Mouse (Mus musculus): ENCODE results near the gene Adgrv1.

The Adgrv1 gene

DNA sequence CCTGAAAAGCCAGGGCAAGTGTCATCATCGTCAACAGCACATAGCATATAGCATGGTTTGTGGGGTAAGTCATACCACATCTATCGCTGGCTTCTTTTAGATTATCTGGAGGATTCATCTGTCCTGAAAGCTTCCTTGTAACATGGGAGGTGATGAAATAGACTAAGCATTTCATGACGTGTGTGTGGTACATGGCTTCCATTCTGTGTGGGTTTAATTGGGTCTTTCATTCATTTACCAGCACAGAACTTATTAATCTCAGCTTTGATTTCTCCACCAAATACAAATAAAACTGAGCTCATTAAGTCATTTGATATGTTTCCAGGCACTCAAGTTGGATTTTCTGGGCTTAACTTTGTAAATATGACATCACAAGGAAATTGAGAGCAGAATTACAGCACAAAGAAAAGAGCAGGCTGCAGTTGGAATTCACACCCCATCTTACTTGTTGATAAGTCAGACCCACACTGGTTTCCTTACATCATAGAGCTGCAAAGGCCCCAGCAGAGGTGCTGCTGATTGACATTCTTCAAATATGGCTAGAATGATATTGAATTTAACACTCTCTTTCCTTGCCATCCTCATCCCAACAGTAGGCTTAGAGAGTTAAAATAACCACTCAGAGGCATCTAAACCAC lies 396.1 kb downstream of the Adgrv1 start:
- no peak for DNase-seq

DNA sequence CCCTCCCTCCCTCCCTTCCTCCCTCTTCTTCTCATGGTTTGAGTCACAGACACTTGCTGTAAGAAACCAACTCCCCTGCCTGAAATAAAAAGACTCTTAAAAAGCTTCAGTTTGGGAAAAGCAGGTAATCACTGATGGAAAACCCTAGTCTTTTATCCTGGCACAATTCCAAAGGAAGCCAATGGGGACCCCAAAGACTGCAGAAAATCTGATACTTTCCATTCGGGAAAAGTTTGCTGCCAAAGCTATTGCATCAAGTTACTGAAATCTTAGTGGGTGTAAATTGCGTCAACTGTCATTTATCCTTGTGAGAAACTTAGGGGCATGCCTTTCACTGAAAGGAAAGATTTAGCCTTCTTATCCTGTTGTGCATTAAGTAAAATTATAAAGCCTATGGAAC lies 398.9 kb downstream of the Adgrv1 start:
- no peak for DNase-seq

DNA sequence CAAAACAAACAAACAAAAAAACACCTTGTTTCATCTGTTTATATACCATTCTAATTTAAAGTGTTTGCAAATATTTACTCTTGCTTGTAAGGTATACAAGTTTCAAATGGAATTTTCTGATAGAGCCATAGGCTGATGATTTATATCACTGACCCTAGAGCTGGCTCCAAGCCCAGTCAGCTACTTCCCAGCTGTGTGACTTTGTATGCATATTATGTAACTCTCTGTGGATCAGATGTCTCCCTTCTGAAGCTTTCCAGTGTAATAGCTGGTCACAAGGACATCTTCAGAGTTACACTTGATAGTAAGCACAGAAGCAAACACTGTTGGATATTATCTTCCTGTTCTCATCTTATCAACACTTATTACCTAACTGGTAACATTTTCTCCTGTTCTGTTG lies 400.1 kb downstream of the Adgrv1 start:
- peak; percentile 38 for DNase-seq

DNA sequence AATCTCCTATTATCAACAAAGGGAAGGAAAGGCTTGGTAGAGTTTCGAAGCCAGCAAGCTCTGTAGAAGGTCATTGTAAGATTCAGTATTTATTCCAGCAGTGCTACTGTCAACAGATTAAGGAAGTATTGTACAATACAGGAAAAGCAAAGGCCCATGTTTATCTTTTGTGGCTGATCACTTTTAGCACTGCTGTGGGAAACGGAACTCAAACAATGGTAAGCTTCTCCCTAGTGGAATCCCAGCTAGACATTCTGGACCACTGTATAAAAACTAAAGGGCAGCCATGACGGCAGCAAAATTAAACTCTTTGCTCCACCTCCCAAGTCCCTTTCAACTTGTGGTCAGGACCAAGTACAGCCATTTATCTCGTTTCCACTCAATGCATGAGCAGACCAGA lies 402.8 kb downstream of the Adgrv1 start:
- DNase-seq, result peak; percentile 67

DNA sequence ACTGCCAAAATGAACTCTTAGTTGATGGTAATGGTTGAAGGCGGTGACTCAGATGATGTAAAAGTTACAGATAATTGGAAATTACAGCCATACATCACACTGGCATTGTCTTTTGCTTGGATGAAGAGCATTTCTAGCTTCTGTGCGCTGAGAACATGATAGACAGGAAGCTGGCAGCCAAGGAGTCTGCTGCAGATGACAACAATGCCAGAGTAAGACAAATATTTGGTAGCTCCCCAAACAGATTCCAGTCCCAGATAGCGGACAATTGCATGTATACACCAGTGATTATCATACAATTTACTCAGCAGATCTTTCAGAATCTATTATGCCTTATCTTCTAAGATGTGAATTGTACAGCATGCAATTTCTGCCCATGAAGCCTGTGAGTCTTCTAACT lies 409.2 kb downstream of the Adgrv1 start:
- peak; percentile 66 for DNase-seq

DNA sequence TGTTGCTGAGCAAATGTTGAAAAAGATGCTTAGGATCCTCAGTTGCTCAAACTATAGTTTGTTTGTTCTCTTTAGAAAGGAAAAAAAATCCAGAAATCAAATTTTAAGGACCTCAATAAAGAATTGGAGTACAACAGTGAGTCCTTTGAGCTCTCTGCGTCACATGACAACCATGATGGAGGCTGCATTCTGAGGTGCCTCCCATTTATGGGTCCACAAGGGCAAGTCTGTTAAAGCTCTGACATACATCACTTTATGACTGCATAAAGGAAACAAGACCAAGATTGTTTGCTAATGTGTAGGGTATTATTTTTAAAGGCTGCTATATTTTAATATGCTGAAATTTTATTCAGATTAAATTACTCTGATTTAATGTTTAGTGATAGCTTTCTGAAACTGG lies 410.6 kb downstream of the Adgrv1 start:
- DNase-seq, result no peak

DNA sequence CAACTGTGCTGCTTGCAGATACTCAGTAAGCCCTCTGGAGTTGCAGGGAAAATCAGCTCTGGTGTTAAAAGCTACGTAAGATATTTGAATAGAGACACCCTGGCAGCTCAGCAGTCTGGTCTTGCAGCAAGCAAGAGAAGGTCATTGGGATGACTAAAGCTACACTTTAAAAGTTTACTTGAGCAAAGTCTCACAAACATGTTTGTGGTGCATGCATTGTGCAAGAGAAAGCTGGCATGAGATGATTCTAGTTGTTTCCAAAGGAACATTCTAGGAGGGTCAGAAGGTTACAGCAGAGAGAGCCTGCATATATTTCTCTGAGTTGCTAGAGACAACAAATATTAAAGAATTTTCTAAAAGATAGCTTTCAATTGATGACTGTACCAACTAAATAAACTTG lies 421.5 kb downstream of the Adgrv1 start:
- DNase-seq, result no peak

DNA sequence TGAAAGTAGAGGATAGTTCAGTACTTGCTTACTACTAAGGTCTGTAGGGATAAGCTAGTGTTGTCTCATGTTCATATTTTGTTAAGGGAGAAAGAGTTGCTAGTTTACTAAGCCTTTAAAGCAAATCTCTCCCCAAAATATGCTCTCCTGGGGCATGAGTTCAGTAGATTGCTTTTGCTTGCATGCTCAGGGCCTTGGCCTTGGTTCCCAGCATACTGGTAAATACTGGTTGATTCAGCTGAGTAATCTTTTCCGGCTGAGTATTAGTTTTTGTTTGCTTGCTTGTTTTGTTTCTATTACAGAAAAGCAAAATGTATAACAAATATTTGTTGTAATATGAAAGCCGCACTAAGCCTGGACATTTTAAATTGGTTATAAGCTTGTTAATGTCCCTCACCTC lies 422.4 kb downstream of the Adgrv1 start:
- DNase-seq, result no peak

DNA sequence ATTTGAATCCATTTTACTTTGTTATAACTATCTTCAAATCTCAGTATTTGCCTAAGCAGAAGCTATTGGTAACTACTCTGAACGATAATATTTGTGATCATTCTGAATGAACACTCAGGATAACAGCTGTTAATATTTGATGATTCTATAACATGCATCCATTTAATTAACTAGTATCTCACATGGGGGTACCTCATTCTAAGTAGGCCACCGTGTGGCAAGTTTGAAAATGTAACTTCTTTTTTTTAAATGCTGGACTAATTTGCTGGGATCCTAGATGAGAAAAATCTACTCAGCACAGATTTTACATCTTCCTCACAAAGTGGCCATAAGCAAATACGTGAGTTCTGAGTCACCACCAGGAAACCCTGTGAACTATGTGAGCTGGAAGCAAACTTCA lies 423.1 kb downstream of the Adgrv1 start:
- DNase-seq, result no peak

DNA sequence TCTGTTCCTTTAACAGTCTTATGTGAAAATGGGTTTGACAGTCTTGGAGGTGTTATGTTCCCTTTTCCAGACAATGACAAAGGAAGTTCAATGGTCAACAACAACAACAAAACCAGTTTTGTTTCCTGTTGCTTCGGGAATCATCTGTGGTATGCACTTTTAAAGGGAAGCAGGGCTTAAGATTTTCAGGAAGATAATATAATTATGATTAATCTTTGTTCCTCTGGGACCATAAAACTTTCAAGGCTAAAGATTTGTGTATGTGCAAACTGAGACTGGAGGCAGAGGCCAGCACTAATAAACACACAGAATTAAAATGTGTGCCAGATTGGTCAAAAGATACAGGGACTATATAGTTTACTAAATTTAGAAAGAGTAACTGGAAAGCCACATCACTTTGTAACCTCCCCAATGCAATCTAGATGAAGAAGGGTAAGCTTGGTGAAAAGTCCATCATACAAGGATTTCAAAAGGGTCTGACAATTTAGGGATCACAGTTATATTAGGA lies 424.8 kb downstream of the Adgrv1 start:
- DNase-seq, result no peak

DNA sequence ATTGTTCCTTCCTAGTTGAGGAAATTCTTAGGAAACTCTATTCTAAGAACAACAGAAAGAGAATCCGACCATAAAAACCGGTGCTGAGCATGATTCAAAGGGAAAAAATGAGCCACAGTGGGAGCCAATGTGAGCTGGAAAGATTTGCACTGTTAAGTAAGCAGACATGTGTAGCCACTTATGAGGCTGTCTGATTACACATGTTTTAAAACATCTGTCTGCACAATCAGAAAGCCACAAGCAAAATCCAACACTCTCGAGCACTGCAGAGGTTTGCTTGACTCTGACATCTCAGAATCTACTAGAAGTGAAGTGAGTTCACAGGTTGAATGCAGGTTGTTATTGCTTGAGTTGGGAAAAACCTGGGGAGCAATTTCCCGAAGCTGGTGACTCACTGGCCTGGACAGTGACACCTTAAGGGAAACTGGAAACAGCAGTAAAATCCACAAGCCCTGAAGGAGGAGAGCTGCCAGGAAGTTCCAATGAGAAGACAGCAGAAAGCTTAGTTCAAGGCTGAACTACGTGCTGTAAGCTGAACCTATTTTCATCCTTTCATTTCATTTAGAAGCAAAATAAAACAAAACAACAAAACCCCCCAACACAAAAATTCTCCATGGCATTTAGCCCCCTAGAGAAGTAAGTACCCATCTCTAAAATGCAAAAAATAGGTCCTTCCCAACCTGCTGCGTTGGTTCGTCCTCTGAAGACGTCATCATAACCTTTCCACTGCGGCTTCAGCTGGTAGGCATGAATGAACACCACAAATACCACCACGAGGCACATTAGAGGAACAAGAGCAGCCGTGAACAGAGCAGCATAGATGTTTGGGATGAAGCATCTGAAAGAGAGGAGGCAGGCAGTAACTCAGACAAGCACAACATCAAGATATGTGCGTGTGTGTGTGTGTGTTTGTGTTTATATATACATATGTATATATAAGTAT lies 450.7 kb downstream of the Adgrv1 start:
- DNase-seq, result no peak

DNA sequence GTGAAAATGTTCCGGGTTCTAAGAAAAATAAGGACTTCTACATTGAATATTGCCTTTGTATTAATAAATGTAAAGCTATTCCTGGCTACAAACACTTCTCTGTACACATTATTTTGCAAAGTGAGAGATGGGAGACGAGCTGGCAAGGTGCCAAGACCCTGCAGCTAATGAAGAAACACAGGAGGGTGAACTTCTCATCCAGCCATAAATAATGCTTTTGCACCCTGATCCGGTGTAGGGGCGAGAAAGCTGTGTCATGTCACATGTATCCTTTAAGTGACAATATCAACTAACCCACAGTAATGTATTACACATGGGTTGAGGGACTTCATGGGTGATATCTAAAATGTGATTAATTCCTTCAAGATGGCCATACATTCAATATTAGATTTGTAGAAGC lies 451.5 kb downstream of the Adgrv1 start:
- no peak for DNase-seq

DNA sequence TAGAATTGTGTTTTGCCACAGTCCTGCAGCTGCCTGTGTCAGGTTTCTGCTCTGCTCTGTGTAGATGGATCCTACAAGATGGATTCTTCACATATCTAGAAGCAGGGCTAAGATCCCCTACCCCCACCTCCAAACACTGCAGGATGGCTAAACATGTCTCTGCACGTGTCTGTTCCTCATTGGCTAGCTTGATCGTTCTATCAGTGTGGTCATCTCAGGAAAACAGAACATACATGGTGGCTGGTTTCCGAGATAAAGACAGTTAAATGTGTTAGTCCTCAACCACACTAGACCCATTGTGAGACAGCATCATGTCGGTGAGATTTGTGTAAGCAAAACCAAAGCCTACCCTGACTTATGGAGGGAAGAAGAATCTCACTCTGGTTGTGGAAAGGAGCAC lies 456.1 kb downstream of the Adgrv1 start:
- DNase-seq, result no peak

DNA sequence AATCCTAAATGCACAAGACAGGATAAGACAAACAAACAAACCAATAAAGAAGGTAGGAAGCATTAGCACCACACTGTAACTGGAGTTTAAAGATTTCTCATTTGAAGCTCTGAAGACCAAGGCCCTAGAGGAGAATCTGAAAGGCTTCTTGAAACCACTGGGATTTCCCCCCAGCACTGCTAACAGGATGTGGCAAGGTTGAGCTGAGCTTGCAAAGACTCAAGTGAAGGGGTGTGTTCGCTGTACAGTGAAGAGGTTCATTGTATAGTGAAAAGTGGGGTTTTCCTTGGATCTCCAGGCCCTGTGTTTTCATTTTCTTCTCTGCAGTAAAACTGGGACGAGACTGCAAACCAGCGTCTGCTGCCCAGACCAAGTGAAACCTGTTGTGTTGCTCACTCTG lies 456.9 kb downstream of the Adgrv1 start:
- DNase-seq, result no peak

DNA sequence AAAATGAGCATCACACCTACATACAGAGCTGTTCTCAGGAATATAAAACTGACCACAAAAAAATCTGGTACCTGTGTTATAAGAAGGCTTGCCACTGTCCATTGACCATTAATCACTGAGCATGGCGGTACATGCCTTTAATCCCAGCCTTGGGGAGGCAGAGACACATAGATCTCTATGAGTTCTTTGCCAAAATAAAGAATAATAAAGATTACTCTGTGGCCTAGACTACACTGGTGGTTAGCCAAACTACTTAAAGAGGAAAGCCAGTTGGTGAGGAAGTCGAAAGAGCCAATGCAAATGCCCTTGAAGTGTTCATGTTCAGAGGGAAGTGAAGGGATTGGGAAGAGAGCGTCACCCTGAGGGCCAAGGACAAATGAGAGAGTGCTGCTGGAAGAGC lies 461.8 kb downstream of the Adgrv1 start:
- no peak for DNase-seq

DNA sequence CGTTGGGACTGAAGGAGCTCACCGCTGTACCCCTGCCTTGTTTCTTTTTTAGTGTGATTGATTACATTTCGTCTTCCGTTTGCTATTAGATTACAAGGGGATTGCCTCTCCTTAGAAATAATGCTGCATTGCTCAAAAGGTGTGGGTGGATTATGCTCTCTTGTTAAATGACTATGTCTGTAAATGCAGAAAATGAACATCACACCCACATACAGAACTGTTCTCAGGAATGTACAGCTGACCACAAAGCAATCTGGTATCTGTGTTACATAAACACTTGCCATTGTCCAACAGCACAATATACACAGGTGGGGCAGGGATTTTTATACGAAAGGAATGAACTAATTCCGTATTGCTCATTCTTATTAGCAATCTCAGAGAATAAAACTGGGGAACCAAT lies 465.5 kb downstream of the Adgrv1 start:
- no peak for DNase-seq

DNA sequence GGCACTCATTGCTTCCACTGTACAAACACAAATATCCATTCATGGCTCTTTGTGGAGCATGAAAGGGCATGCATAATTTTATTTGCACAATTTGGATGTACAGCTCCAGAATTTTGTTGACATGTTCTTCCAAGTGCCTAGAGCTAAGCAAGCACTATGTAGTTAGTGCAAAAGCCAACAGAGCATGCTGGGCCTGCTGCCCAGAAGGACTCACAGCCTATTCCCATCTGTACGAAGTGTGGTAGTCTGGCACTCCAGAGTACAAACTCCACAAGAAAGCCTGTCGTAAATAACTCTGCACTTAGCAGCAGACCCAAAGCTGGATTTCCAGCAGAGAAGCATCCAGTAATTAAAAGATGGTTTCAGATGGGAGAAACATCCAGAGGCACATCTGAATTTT lies 473.1 kb downstream of the Adgrv1 start:
- peak; percentile 22 for DNase-seq

DNA sequence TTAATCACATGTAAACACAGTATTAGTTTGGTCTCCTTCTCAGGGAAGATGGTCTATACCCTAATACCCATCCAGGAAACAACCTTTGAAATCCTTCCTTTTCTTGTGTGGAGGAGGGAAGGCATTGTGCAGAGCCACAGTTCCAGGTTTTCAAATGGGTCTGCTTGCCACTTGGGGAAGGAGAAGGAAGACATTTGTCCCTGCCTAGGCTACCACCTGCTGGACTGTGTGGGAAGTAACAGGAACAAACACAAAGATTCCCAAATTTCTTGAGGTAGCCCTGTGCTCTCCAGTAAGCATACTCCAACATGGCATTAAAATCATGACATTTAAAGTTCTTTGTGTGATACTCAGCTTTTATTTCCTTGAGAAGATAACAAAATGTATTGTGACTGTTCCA lies 477.6 kb downstream of the Adgrv1 start:
- peak; percentile 74 for DNase-seq

DNA sequence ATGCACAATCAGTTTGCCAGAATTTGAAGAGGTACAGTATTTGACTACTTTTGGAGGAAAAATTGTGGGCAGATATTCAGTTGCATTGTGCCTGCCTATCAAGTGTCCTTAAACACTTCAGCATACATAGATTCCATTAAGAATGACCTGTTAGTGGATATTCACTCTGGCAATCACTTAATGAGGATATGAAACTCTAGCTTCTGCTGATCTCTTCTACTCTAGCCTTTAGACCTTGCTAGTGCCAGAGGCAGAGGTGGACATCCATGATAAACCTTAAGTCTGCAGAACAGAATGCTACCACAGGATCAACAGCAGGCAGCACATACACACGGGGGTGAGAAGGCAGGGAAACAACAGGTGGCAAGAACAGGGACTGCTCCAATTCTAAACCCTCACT lies 488.5 kb downstream of the Adgrv1 start:
- DNase-seq, result no peak

DNA sequence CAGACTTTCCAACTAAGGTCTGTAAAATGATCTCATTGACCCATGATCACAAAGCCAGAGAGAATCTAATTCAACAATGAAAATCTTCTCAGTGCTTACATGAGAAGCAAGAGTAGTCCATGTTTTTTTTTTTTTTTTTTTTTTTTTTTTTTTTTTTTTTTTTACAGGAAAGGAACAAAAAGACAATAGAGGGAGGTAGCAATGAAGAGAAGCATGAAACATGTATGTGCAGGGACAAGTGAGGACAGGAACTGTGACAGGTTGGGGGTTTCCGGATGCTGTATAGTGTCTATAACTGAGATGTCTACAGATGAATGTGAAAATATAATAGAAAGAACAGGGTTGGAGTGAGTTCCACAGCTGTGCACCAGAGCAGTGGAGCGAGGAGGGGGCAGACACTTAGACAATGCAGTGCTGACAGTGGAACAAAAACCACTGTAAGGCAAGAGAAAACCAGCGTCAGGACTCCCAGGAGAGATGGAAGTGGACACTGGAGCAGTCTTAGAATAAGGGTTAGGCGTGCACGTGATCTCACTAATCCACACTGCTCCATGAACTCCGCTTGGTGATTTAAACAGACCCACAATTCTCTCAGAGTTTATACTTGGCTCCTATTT lies 490.6 kb downstream of the Adgrv1 start:
- DNase-seq, result no peak

DNA sequence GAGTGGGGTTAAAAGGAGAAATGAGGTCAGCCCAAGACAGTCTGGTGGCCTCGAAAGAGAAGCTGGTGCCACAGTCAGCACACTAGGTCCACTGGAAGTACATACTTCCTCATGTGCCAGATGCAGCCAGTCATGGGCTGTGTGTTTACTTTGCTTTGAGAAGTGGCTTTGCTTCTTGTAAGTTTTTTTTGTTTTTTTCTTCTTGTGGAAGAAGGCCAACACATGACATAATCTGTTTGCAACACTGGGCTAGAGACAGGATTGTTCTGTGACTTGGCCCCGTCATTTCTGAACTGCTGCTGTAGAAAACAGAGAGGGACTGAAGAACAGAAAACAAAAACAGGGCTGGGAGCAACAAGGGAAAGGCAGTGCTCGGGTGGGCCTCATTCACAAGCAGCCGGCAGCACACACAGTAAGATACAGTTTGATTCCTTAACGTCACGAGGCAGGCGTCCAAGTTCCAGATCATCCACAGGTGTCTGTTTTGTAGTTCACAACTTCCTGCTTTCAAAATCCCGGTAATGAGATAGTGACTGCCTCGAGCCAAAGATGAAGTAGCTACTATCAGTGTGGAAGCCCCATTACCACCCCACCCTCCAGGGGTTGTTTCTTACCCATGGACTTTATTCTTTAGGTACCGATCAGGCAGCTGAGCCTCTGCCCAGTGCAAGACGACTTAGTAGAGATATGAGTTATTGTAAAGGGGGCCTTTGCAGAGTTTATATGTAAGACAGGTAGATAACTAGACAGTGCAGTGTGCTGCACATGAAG lies 496.1 kb downstream of the Adgrv1 start:
- peak; percentile 94 for DNase-seq

DNA sequence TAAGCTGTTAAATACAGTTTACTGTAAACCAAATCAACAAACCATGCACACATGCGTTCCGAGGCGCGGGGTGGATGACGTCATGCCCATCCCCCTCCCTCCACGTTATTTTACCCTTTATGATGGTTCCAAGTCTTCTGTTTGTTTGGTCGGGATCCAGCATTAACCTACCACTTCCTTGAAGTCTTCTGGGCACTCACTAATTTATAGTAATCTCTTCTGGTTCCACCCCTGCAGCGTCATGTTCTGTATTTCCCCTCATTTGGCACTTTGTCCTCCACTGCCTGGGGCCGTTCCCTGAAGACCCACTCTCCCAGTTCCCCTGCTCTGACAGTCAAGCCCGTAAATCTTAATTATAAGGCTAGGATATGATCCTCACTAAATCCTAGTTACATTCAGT lies 497.0 kb downstream of the Adgrv1 start:
- no peak for DNase-seq

DNA sequence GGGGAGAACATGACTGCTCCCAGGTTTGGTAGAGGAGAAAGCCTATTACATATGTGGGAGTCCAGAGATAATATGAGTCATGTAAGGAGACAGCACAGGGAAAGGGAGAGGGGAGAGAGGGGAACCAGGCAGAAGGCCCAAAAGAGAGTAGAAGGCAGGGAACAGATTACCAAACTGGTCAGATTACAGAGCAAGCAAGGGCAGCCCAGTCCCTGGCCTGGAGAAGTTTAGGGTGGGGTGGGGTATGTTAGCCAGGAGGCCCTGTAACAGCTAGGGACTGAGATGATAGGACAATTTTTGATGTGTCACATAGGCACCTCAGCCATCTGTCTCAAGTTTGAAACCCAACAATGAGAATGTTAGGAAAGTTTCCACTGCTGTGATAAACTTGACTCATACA lies 498.5 kb downstream of the Adgrv1 start:
- no peak for DNase-seq

Measured in lung, postnatal 36 days (tissue).